Mouse (Mus musculus): ENCODE data around the gene Itgb2. TPM values are rescaled to one million over a fixed set of nuclear protein-coding genes. Genes with fewer than 3 reads are reported as not detected.

Gene Itgb2
- total RNA-seq (2021), result 1 to 10 TPM; 1.4 to 1.7 TPM
- long read RNA-seq, experiment 1, result 0 reads
- long read RNA-seq, experiment 2, partial matches to known transcripts, result 1 of 2 reads
- long read RNA-seq, experiment 2, other reads (novel, unspliced or antisense), result 0 of 2 reads

DNA sequence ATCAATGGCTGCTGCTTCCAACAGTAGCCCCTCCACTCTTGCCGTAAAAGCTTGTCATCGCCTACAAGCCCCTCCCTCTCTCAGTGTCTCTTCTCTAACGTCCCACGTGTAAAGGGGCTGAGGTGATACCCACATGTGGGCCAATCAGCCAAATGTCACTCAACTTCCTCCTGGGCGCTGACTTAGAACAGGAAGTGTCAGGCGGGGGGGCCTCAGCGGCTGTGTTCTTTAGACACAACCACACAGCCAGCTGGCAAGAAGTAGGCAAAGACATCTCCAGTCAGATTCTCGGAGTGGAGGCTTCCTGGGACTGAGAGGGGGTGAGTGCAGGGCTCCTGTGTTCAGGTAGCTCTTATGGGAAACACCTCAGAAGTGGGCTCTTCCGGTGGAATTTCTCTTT, at the start of gene Itgb2:
Itgb2 (plus strand) TSS at position 113 of the 400 bp plus-strand sequence.
- DNase-seq (ENCODE audit: low spot score), result no peak

DNA sequence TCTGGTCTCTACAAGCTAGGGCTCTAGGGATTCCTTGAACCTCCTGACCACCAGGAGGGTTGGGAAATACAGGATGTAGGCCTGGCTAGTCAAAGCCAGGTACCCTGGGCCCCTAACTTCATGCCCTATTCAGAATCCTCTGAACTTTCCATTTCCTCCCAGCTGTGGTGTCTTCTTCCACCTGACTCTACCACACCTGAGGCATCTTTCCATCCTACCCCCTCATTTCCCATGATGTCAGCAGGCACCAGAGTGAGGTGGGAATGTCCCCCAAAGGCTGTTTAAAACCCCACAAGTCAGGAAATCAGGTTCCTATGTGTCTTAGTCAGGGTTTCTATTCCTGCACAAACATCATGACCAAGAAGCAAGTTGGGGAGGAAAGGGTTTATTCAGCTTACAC, 48.2 kb upstream of the Itgb2 start:
- no peak for DNase-seq (ENCODE audit: low spot score)

DNA sequence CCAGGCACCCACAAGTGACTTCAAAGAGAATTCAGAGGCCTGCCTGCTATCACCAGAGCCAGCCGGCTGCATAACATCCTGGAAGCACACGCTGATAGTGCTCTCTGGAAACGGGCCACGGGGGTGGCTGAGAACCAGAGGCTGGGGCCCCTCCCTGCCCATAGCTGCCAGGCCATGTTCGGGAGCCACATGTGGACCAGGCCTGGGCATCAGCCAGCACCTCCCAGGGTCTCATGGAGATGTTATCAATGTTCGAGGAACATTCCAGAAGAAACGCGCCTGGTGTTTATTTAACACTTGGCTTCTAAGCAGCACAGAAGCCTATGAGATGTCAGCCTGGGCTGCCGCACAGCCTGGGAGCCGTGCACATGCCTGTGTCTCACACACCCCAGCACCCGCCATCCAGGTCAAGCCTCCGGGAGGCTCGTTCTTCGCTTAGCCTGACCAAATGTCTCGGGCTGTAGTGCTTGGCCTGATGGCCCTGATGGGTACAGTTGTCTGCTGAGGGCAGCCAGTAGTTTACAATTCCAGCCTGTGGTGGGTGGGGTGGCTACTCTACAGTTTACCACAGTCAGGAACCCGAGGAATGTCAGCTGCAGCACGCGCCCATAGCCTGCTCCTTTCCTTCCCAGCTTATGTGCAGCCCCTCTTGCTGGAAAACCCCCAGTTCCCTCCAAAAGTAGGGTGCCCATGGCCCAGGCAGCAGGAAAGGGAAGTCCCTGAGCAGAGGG, 45.7 kb upstream of the Itgb2 start:
- peak; percentile 31 for DNase-seq (ENCODE audit: low spot score)

DNA sequence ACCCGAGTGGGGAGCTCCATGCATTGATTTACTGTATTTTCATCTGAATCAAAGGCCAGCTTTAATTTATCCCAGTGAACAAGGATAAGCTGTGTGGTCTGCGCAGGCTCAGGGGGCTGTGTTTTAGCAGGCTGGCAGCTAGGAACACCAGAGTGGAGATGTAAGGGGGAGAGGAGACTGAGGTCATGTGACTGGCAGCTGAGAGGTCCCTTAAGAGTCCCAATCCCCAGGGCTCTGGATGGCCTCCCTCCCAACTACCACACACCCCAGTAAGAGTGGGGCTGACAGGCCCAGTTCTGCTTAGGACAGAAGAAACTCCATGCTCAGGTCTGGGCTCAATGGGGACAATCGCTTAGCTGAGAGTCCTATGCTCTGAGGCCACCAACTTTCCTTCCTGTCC, 44.3 kb upstream of the Itgb2 start:
- no peak for DNase-seq (ENCODE audit: low spot score)

DNA sequence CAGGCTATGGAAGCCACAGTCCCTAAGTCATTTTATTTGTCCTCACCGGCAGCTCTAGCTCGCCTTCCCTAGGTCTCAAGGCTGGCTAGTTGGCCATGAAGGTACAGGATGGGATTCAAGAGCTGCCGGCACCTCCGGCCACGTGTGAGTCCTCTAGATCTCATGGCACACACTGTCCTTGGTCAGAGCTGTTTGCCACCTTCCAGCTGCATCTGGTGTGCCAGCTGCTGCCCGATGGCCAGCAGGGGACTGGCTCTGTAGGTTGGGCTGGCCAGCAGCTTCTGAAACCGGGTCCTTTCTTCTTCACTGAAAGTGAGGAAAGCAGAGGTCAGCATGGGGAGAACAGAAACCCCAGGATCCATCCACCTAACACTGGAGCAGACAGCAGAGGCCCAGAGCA, 41.9 kb upstream of the Itgb2 start:
- DNase-seq (ENCODE audit: low spot score), result no peak

DNA sequence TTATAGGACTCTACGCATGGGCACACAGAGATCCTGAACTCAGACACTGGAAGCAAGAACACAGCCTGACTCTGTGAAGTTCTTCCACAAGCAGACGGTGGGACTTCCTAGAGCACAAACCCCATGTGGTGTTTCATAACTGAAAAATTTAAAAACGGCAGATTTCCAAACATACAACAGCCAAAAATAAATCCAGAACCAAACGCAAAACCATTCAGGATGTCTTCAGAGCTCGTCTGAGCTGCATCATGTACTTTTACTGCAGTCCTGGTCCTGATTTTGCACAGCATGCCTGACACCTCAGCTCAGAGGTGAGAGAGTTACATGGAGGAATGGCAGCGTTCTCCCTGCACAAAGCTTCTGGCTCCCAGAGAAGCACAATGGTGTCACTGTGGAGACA, 38.5 kb upstream of the Itgb2 start:
- DNase-seq (ENCODE audit: low spot score), result no peak

DNA sequence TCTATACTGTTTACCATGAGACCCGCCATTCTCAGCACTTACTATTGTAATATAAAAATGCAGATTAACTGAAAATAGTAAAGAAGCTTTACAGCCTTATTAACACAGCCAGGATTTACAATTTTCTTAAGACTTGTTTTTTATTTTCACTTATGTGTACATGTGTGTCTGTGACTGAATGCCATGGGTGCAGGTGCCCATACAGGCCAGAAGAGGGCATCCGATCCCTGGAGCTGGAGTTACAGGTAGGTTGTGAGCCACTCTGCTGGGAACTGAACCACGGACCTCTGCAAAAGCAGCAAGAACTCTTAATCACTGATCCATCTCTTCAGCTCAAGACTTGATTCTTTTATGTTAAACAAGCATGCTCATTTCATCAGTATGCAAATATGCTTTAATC, 37.2 kb upstream of the Itgb2 start:
- no peak for DNase-seq (ENCODE audit: low spot score)

DNA sequence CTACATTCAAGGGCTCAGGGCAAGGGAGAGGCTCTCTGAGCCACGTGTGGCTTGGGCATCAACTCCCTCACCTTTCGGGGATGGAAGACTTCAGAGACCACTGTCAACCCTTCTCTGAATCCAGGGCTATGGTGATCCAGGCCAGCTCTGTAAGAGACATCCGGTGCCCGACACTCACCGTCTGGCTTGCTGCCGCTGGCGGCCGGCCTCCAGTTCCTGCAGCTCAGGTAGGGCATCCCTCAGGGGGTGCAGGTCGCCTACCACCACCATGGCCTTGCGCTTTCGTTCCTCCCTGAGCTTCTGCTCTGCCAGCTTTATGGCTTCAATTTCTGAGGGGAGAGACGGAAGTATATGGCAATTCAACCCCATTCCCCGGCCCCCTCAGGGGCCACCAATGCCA, 32.9 kb upstream of the Itgb2 start:
- no peak for DNase-seq (ENCODE audit: low spot score)

DNA sequence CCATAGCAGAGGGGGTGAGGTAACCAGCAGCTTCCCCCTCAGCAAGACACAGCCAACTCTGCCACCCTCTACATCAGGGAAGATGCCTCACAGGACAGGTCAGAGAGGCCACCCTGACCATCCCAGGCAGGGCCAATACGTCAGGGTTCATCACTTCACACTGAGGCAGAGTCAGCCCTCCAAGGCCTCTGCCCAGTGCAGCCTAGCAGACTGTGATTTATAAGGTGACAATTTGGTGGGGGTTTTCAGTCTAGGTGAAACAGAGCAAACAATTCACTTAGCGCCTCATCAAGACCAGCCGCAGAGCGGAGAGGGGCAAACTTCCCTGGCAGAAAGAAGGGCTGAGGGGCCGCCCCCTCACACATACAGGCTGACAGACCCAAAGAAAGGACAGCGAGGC, 31.8 kb upstream of the Itgb2 start:
- DNase-seq (ENCODE audit: low spot score), result no peak

DNA sequence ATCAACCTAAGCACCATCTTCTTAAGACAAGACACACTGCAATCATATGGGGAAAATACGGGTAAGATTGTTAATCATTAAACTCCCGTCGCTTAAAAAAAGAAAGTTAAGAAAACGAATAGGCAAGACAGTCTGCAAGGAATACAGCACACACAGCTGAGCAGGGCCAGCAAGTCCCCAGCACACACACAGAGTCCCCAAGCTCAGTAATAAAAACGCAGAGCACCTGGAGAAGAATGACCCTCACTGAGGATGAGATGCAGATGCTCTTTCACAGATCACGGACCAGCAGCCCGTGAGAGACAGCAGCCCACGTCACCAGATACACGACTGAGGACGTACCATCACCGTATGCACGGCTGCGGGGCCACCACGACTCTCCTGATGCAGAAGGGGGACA, 29.4 kb upstream of the Itgb2 start:
- DNase-seq (ENCODE audit: low spot score), result no peak

DNA sequence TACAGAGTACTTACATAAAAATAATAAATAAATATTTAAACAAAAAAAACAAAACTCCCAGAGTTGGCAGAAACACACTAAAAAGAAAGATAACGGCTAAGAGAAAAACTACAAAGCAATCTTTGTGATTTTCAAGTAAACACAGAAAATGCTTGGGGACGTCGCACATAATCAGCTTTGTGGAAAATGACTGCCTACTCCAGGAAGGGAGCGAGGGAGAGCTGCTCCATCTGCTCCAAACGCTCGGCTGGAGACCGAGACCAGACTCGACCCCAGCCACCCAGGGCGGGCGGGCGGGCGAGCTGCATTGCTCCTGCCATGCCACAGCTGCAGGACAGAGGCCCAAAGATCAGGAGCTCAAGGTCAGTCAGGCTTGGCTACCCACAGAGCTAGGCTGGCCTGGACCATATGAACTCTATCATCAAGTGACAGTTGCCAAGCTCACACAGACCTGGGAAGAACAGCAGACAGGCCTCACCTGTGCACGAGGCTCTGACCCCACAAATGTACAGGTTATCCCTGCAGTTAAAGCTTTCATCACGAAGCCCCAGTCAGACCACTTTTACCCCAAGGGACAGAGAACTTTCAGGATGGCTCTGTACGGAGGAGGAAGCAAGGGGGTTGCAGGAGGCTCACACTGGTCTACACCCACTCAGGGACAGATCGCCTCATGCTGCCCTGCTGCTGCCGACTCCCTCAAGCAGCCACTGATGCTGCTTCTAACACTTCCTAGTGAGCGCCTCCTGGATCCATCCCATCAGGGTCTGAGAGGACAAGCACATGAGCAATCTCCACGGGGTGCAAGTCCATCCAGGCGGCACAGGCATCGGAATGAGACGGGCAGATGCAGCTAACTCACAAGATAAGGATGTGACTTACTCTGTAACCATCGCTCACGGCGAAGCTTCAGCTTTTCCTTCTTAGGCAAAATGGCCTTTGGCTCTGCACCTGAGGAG, 26.8 kb upstream of the Itgb2 start:
- DNase-seq (ENCODE audit: low spot score), result no peak

DNA sequence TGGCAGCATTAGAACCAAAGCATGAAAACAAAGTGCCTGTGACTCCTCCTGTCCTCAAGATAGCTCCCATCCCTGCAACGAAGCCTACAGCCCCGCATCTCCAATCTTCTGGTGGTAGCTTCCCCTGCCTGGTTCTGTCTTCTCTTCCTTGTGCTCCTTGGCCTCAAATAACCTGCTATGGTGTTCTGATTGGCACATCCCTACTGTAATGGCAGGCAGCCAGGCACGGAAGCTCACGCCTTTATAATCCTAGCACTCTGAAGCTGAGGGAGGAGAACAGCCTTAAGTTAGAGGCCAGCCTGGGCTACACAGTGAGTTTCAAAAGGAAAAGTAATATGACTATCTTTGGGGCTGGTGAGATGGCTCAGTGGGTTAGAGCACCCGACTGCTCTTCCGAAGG, 25.9 kb upstream of the Itgb2 start:
- no peak for DNase-seq (ENCODE audit: low spot score)

DNA sequence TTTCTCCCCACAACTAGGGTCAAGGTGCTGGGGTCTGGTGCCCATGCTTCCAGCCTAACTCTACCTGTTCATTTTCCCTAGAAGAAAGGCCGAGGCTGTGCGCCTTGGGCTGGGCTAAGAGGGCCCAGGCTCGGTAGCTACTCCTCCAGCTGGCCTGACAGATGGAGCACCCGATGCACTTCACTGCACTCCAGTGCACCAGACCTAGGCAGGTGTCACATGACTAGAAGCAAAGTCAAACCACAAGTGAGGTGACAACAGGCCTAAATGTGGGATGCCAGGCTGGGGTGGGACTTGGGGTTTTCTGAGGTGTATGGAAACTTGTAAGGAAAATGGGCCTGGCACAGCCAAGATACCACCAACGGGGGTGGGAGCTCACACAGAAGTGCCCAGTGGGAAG, 23.5 kb upstream of the Itgb2 start:
- DNase-seq (ENCODE audit: low spot score), result no peak

DNA sequence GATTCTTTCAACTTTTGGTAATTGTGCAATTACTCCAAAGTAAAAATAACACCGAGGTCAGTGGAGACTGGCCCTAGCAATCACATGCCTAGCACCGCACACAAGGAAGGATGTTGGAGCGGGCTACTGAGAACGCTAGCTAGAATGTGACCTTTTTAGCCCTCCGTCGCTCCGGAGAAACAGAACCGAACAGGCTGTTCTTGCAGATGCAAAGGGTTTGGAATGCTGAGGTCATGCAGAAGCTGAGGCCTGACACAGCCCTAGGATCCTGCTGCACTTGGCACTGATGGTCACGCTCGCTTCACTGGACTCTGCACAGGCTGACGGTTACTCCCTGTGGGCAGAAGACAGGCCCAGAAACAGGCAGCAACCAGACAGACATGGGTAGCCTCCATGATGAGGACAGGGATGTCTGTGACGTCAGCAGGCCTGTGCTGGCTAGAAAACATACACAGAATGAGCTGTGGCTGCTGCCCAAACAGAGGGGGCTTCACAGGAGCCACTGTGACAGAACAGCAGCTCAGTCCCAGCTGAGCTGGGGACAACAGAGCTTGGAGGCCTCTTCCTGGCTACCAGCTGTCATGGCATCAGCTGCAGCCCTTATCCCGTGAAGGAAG, 23.0 kb upstream of the Itgb2 start:
- DNase-seq (ENCODE audit: low spot score), result peak; percentile 83

DNA sequence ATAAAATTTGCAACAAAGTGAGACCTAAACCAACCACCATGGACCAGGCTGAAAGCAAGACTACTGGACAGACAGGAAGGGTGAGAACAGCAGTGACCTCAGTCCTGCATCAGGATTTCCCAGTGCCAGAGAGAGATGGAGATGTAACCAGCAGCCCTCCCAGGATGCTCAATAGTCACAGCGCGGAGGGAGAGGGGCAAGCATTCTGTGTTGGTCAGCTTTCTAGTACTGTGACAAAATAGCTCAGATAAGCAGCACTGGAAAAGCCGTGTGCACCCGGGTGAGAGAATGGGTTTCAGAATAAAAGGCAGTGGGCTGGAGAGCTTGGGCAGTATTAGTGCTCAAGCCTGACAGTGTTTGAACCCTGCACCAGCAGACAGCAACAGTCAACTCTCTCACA, 22.3 kb upstream of the Itgb2 start:
- no peak for DNase-seq (ENCODE audit: low spot score)

DNA sequence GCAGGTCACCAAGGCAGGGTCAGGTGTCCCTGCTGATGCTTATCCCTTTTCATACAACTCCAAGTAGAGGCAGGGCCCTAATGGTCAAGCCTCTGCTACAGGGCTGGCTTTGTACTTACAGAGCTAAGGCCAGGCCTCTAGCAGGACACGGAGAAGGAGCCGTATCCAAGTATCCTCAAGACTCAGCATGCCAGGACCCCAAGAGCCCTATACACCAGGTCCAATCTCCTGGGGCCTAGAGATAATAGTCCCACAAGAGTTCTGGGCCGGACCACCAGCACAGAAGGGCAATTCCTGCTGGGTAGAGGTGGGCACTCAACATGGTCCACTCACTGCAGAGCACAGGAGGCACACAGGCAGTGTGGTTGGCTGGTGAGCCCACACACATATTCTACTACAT, 21.3 kb upstream of the Itgb2 start:
- DNase-seq (ENCODE audit: low spot score), result no peak

DNA sequence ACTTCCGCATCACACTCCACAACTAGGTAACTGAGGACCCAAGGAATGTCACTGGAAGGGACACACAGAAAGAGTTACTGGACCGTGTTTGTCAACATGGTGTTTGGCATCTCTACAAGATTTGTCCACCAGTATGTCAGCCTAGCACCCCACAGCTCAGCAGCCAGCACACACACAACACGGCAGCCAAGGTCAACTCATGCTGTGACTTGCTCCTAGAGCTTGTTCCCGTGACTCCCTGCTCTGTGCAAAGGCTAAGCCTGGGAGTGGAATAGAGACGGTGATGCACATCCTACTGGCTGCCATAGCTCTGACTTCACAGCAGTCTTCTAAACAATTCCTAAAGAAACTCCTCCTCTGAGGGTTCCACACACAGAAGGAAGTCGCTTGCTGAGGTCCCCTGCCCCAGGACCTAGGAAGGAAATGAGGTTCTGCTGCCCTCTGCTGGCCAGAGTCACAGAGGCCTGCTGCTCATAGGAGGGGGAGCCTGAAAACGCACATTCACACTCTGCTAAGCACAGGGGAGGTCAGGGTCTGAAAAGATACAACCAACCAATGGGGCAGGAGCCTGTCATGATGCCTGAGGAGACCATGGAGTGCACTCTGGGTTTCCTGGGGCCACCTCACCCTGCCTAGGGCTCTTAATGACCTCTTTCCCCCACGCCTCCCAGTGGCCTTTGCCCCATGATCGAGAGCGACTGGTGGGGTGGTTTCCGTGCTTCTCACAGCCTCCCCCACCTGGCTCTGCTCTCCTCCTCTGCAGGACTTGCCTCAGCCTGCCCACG, 20.5 kb upstream of the Itgb2 start:
- peak; percentile 91 for DNase-seq (ENCODE audit: low spot score)

DNA sequence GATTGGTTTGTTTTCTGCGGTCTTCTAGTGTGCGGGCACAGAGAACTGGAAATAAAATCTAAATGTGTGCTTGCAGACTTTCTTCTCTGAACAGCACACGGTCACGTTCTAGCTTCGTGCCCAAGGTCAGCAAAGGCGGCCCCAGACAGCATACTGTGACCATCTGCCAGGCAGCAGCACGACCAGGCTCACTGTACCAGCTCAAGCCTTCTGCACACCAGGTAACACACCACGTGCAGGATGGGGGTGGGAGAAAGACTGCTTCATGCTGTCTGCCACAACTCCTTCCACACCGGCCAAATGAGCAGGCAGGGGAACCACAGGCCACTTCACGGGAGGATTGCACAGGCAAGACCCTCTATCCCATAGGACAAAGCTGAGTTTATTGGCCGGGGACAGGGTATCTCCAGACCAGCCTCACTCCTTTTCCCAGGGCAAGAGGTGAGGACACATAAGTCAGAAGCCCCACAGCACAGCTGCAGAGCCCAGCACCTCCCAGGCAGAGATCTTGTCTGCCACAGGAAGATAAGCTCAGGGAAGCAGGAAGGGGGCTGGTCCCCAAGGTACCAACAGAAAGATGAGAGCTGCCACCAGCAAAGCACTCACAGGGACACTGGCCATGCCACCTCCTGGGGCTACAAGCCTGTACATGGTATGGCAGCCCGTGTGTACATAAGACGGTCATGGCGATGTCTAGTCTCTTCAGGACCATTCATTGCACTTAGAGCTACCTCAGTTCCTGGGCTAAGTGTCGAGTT, 19.6 kb upstream of the Itgb2 start:
- no peak for DNase-seq (ENCODE audit: low spot score)

DNA sequence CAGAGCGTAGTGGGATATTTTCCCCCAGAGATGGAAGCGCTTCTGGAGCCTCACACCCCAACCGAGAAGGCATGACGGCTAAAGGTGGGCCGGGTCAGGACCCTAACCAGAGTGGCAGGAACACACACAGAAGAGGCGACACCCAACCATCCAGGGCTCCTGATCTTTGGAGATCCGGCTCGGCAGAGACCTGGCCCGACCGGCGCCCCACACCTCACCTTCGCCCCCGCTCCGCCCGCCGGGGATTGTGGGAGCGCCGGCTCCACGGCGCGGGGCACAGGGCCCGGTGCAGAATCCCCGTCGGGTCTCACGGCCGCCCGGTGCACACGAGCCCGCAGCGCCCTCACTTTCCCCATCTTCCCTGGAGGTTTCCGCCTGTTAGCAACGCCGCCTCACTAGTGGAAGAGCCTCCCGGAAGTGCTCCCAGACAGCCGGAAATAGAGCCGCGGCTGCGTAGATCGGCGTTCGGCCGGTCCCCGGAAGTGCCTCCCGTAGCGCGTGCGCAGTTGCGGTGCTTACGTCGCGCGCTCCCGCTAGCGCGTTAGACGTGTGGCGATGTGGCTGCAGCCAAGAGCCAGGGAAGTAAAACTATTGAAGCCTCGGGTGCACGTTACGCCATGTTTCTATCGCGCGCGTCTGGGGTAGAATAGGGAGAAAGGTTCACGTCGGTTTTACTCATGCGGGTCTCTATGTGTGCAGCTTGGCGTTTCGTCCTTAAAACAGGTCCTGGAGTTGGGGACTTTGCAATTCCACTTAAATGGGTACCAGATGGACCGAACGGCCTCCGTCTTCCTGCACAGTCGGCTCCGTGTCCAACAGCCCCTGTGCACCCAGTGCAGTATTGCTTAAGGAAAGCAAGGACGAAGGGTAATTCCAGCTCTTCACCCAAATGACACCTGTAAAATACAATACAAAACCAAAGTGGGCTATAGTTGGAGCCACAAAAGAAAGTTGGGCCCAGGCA, 14.4 kb upstream of the Itgb2 start, which contains the start of gene Fam207a:
Fam207a (minus strand) TSS at position 401 of the 964 bp plus-strand sequence.
- DNase-seq (ENCODE audit: low spot score), result peak; percentile 94
